In the genomic region with DNA sequence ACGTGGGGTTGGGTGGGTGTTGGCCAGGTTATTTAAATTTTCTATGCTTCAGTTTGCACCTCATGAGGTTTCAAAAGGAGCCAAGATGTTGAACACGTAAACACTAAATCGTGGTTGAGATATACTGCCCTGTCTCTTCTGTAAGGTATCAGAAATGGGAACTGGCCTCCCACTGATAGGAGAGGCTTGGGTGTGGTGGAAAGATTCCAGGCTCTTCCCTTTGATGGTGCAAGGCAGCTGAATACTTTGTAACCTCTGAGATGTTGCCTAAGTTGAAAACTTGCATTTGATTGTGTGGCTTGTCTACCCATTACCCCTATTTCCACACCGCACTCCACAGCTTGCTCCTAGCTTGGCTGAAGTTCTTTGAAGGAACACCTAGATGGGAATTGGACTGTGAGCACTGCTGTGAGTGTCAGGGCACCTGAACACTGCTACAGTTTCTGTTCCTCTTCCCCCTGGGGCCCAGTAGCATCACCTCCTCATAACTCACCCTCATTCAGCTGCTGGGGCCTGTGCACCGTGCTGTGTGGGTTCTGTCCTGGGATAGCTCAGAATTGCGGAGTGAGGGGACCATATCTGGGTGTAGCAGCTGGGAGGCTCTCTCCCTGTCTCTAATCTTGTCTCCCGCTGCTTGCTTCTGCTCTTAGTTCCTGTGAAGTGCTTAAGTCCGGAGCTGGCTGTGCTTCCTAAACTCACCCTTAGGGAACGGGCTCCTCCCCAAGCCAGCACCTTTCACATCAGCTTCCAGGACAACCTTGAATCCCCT, we compare ENCODE assay signal across 8 mouse cellular contexts. TPM values are rescaled to one million over a fixed set of nuclear protein-coding genes. Genes with fewer than 3 reads are reported as not detected.
DNase-seq lines count a peak whose midpoint lies in the region; ATAC-seq and TF ChIP-seq lines count a peak whose summit lies in the region.

No protein-coding gene starts in this region.

- H3K27me3 ChIP-seq in hindbrain, embryonic 14.5 days (ENCODE audit: control insufficient read depth, insufficient read depth, low read length), result no peaks in the 10 kb centered on the region
- H3K27me3 ChIP-seq in midbrain, embryonic 12.5 days, result no peaks in the 10 kb centered on the region

- no peak for DNase-seq in gastrocnemius, adult 2 months
- no peak for DNase-seq in gastrocnemius, postnatal 36 days
- no peak for DNase-seq in hindbrain, embryonic 14.5 days (ENCODE audit: low spot score)
- DNase-seq in right cerebral cortex, adult 2 months (ENCODE audit: low spot score in 2 of 2), result no peak
- no peak for DNase-seq in cerebellum, adult 11 months
- no peak for DNase-seq in adrenal gland, postnatal 10 days

- H3K27ac ChIP-seq in gastrocnemius, adult 2 months, result peak overlapping the region; percentile 57
- H3K27ac ChIP-seq in bone marrow macrophage, adult 2 months (ENCODE audit: insufficient read depth, low read depth, low read length), result no peak overlapping the region
- no peak overlapping the region for H3K27ac ChIP-seq in hindbrain, embryonic 14.5 days
- peak overlapping the region; percentile 30; the same call in 1 of the 2 replicates for H3K27ac ChIP-seq in midbrain, embryonic 12.5 days (replicated peaks)

- no peaks in the 10 kb centered on the region for H3K36me3 ChIP-seq in hindbrain, embryonic 14.5 days (replicated peaks; ENCODE audit: control insufficient read depth, insufficient read depth)
- no peaks in the 10 kb centered on the region for H3K36me3 ChIP-seq in midbrain, embryonic 12.5 days

- no peak for ATAC-seq in hindbrain, embryonic 14.5 days (ENCODE audit: low FRiP score)
- ATAC-seq in midbrain, embryonic 12.5 days (ENCODE audit: low FRiP score, low read depth), result no peak

- H3K9me3 ChIP-seq in hindbrain, embryonic 14.5 days (ENCODE audit: control insufficient read depth, low read length), result no peaks in the 10 kb centered on the region
- no peaks in the 10 kb centered on the region for H3K9me3 ChIP-seq in midbrain, embryonic 12.5 days

- peaks cover 43% of the 10 kb centered on the region for H3K4me1 ChIP-seq in bone marrow macrophage, adult 2 months (ENCODE audit: control insufficient read depth, insufficient read depth, low read length)
- peaks cover 23% of the 10 kb centered on the region for H3K4me1 ChIP-seq in hindbrain, embryonic 14.5 days (replicated peaks; ENCODE audit: control insufficient read depth, insufficient read depth, low read length)
- H3K4me1 ChIP-seq in midbrain, embryonic 12.5 days, result peaks cover 30% of the 10 kb centered on the region

- peak overlapping the region; percentile 85 for H3K4me3 ChIP-seq in gastrocnemius, adult 2 months
- peak overlapping the region; percentile 80 for H3K4me3 ChIP-seq in bone marrow macrophage, adult 2 months (ENCODE audit: insufficient read depth, low read length)
- no peak overlapping the region for H3K4me3 ChIP-seq in hindbrain, embryonic 14.5 days (replicated peaks; ENCODE audit: low read length)
- H3K4me3 ChIP-seq in midbrain, embryonic 12.5 days, result peak overlapping the region; percentile 80

- intact Hi-C loops in gastrocnemius, adult 2 months (cut with DNase I), result loop anchor here (5.0 to 10.0 kb wide), 3 partner anchors 120 to 980 kb away; no protein-coding TSS in a partner anchor
- intact Hi-C loops in gastrocnemius, postnatal 36 days (cut with DNase I), result loop anchor here (10.0 kb wide), 2 partner anchors 120 to 310 kb away; no protein-coding TSS in a partner anchor

- TF ChIP-seq CTCF in gastrocnemius, adult 2 months (IDR thresholded peaks at IDR 0.05), result no peak
- no peak for TF ChIP-seq CTCF in bone marrow macrophage, adult 2 months (IDR thresholded peaks at IDR 0.05; ENCODE audit: low read depth, low read length)

- 0 out of 2 replicates have a peak overlapping the region, but pooled peaks have one; percentile 58 for H3K9ac ChIP-seq in hindbrain, embryonic 14.5 days
- H3K9ac ChIP-seq in midbrain, embryonic 12.5 days (replicated peaks), result peak overlapping the region; percentile 34; the same call in 1 of the 2 replicates

- 65% methylated on average over 9 of the region's 9 CpGs for WGBS in hindbrain, embryonic 14.5 days
- 56% methylated on average over 9 of the region's 9 CpGs for WGBS in midbrain, embryonic 12.5 days

- TF ChIP-seq POLR2A in bone marrow macrophage, adult 2 months (IDR thresholded peaks at IDR 0.05; ENCODE audit: borderline replicate concordance, low read depth, low read length), result no peak

- peak overlapping the region; percentile 54 for H3K4me2 ChIP-seq in hindbrain, embryonic 14.5 days (replicated peaks)
- peak overlapping the region; percentile 71 for H3K4me2 ChIP-seq in midbrain, embryonic 12.5 days (replicated peaks)

RNA-seq across cellular contexts. Expression of a gene that starts 53.6 kb away (rescaled TPM):
- under 1 TPM in 1 of 2 experiments, not detected in 1; 0.06 TPM for total RNA-seq in gastrocnemius, adult 2 months (2021)
- under 1 TPM in 1 of 2 experiments, not detected in 1; 0.18 TPM for total RNA-seq in gastrocnemius, postnatal 36 days (2021)
- polyA plus RNA-seq in bone marrow macrophage, adult 2 months (2012; ENCODE audit: insufficient read depth, insufficient read length, missing spikeins), result not detected in 2 replicates
- 7.5 and 7.8 TPM in 2 replicates for polyA plus RNA-seq in hindbrain, embryonic 14.5 days (2014; fragmentation: Nextera tagmentation; extraction: Ambion mirVana)
- polyA plus RNA-seq in midbrain, embryonic 12.5 days (2016; fragmentation: Nextera tagmentation; extraction: Ambion mirVana), result 0.26 and 0.38 TPM in 2 replicates
- total RNA-seq in adrenal gland, postnatal 10 days (2021), result under 1 TPM; 0.30 to 0.33 TPM

Comparison
In these comparisons a context has a peak if more than half of its experiments do, and no peak if none do; other contexts are left out.
1. H3K27ac ChIP-seq: peak in gastrocnemius, adult 2 months (single experiment) and midbrain, embryonic 12.5 days (single experiment); none in bone marrow macrophage, adult 2 months (single experiment) and hindbrain, embryonic 14.5 days (single experiment).